Mouse (Mus musculus) heart, postnatal 14 days (tissue): ENCODE results near the gene Mid1. TPM values are rescaled to one million over a fixed set of nuclear protein-coding genes. Genes with fewer than 3 reads are reported as not detected.

ENCODE experiments used
- total RNA-seq, 2 experiments: library from RNA; stranded (reverse); gene quantifications; 2 replicates each; pipeline ENCODE4 v1.2.3; 2021

Gene Mid1
- total RNA-seq, 2 experiments from 2014 or later = 2.7 to 12.5 TPM

Other genes starting within 250 kb of the Mid1 start
- not detected for gene 4933400A11Rik, start 94.4 kb downstream of the Mid1 start, total RNA-seq